Mouse (Mus musculus) left cerebral cortex, postnatal 14 days (tissue): Measurements from ENCODE around the gene Tap1. TPM values are rescaled to one million over a fixed set of nuclear protein-coding genes. Genes with fewer than 3 reads are reported as not detected.

ENCODE experiments used
- total RNA-seq, 2 experiments: library from RNA; stranded (reverse); gene quantifications; 2 replicates each; pipeline ENCODE4 v1.2.3; 2021

The Tap1 gene
- total RNA-seq, 2 experiments from 2014 or later = 2.1 to 2.8 TPM

Other genes with a start within 250 kb of the Tap1 start
- 10 to 100 TPM; 88.3 to 99.4 TPM for gene Pfdn6, start 247.2 kb upstream of the Tap1 start, total RNA-seq
- 10 to 100 TPM; 14.1 to 17.2 TPM for gene Wdr46, start 246.9 kb upstream of the Tap1 start, total RNA-seq
- 1 to 10 TPM; 5.6 to 8.1 TPM for gene B3galt4, start 236.1 kb upstream of the Tap1 start, total RNA-seq
- gene Vps52, start 231.7 kb upstream of the Tap1 start, total RNA-seq = 10 to 100 TPM; 80.3 to 83.6 TPM
- 100 to 1,000 TPM; 325 to 332 TPM for gene Rps18, start 231.6 kb upstream of the Tap1 start, total RNA-seq
- gene H2-K1, start 187.2 kb upstream of the Tap1 start, total RNA-seq = 10 to 100 TPM; 10.3 to 13.6 TPM
- 10 to 100 TPM; 25.3 to 30.8 TPM for gene Ring1, start 162.9 kb upstream of the Tap1 start, total RNA-seq
- gene H2-Ke6, start 159.5 kb upstream of the Tap1 start, total RNA-seq = 10 to 100 TPM; 27.7 to 30.1 TPM
- 10 to 100 TPM; 95.3 to 99.9 TPM for gene Slc39a7, start 155.9 kb upstream of the Tap1 start, total RNA-seq
- gene Rxrb, start 155.7 kb upstream of the Tap1 start, total RNA-seq = 10 to 100 TPM; 81.7 to 86.7 TPM
- gene Col11a2, start 148.1 kb upstream of the Tap1 start, total RNA-seq = 10 to 100 TPM; 16.6 to 22.6 TPM
- gene H2-Oa, start 95.2 kb upstream of the Tap1 start, total RNA-seq = under 1 TPM in 1 of 2 experiments, not detected in 1; 0.32 TPM
- 10 to 100 TPM; 25.8 to 29.1 TPM for gene H2-DMa, start 68.0 kb upstream of the Tap1 start, total RNA-seq
- 100 to 1,000 TPM; 231 to 249 TPM for gene Brd2, start 64.9 kb upstream of the Tap1 start, total RNA-seq
- gene H2-DMb2, start 44.2 kb upstream of the Tap1 start, total RNA-seq = 1 to 10 TPM; 1.0 to 1.1 TPM
- 1 to 10 TPM; 1.1 to 1.6 TPM for gene H2-DMb1, start 34.5 kb upstream of the Tap1 start, total RNA-seq
- 1 to 10 TPM; 1.8 to 2.2 TPM for gene Psmb9, start 211 bp downstream of the Tap1 start, total RNA-seq
- gene Psmb8, start 10.2 kb downstream of the Tap1 start, total RNA-seq = 1 to 10 TPM; 2.6 to 2.7 TPM
- gene Tap2, start 16.0 kb downstream of the Tap1 start, total RNA-seq = 1 to 10 TPM; 3.1 to 5.0 TPM
- under 1 TPM in 1 of 2 experiments, not detected in 1; 0.15 TPM for gene H2-Ob, start 51.4 kb downstream of the Tap1 start, total RNA-seq
- gene H2-Ab1, start 70.1 kb downstream of the Tap1 start, total RNA-seq = 1 to 10 TPM; 1.1 to 2.1 TPM
- 1 to 10 TPM; 1.6 to 1.7 TPM for gene H2-Aa, start 100.3 kb downstream of the Tap1 start, total RNA-seq
- 1 to 10 TPM in 1 of 2 experiments, under 1 TPM in 1; 0.99 to 2.4 TPM for gene H2-Eb1, start 118.3 kb downstream of the Tap1 start, total RNA-seq
- gene H2-Eb2, start 138.1 kb downstream of the Tap1 start, total RNA-seq = not detected
- gene Btnl2, start 167.3 kb downstream of the Tap1 start, total RNA-seq = under 1 TPM; 0.62 to 0.91 TPM
- not detected for gene Btnl1, start 189.6 kb downstream of the Tap1 start, total RNA-seq
- gene BC051142, start 211.3 kb downstream of the Tap1 start, total RNA-seq = 1 to 10 TPM; 4.9 to 5.6 TPM